9 mouse cellular contexts compared by ENCODE assay signal in the genomic region with DNA sequence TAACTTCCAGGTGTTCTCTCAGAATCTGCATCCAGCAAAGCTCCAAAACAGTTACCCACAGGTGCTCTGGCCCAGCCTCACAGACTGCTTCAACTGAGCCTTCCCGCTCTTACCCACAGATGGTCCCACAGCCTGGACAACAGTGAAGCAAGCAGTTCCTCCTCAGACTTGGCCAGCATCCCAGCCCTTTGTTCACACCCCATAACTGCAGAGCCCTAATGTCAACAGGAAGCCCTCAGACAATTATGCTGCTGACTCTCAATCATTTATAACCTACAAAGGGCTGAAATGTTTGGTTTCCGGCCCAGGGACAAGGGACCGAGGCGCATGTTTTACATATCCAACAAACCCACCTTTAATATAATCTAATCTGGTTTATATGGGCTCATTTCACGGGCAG. TPM values are rescaled to one million over a fixed set of nuclear protein-coding genes. Genes with fewer than 3 reads are reported as not detected.
A peak's percentile ranks its signal among the peaks of the same experiment; 100 is the strongest.
DNase-seq lines count a peak whose midpoint lies in the region; ATAC-seq lines count a peak whose summit lies in the region.
"Had no signal": no experiment of that assay in that cellular context is flagged by ENCODE, and none has a peak within 500 bp of the region (broad histone marks: within the 10 kb centered on the region; RNA-seq: fewer than 3 reads in every experiment).

No protein-coding gene starts in this region.

- ATAC-seq in liver, embryonic 12.5 days: no peak
- peak; percentile 57; the same call in 1 of the 2 replicates for ATAC-seq in forebrain, embryonic 15.5 days (replicated peaks)
- ATAC-seq in hematopoietic stem cell, adult 5-6 weeks (replicated peaks in 1 of 2; ENCODE audit: insufficient read depth in 1 of 2, low FRiP score in 2 of 2, low TSS enrichment in 1 of 2, low read depth in 1 of 2, poor library complexity in 2 of 2, severe bottlenecking in 2 of 2): peak; percentile 88 to 94
- peak; percentile 87 for ATAC-seq in megakaryocyte progenitor cell, adult 5-6 weeks (replicated peaks; ENCODE audit: poor library complexity)

- DNase-seq in liver: peak; percentile 34
- peak; percentile 67 for DNase-seq in adrenal gland, adult 8-10 months
- DNase-seq in layer of hippocampus, postnatal 10 days (ENCODE audit: low spot score in 2 of 2): peak; percentile 55 to 65
- no peak for DNase-seq in embryo, embryonic 11 days

- no peak overlapping the region for H3K9ac ChIP-seq in liver, embryonic 12.5 days
- H3K9ac ChIP-seq in forebrain, embryonic 15.5 days (replicated peaks): no peak overlapping the region

- H3K4me1 ChIP-seq in liver, embryonic 12.5 days: 0 out of 2 replicates have a peak, but pooled peaks cover 8% of the 10 kb centered on the region
- H3K4me1 ChIP-seq in forebrain, embryonic 15.5 days: no peaks in the 10 kb centered on the region

- WGBS in liver, embryonic 12.5 days (ENCODE audit: insufficient replicate concordance): 81% methylated on average over 5 of the region's 5 CpGs
- WGBS in forebrain, embryonic 15.5 days: 46% methylated on average over 5 of the region's 5 CpGs

- no peak overlapping the region for H3K4me3 ChIP-seq in liver, embryonic 12.5 days
- H3K4me3 ChIP-seq in forebrain, embryonic 15.5 days: no peak overlapping the region
- H3K4me3 ChIP-seq: myocyte had no signal

- no peak overlapping the region for H3K27ac ChIP-seq in liver, embryonic 12.5 days
- H3K27ac ChIP-seq in forebrain, embryonic 15.5 days (replicated peaks): no peak overlapping the region

- no peaks in the 10 kb centered on the region for H3K36me3 ChIP-seq in liver, embryonic 12.5 days
- no peaks in the 10 kb centered on the region for H3K36me3 ChIP-seq in forebrain, embryonic 15.5 days

- no peak overlapping the region for H3K4me2 ChIP-seq in liver, embryonic 12.5 days
- H3K4me2 ChIP-seq in forebrain, embryonic 15.5 days (replicated peaks): no peak overlapping the region

- no peaks in the 10 kb centered on the region for H3K27me3 ChIP-seq in liver, embryonic 12.5 days (replicated peaks)
- no peaks in the 10 kb centered on the region for H3K27me3 ChIP-seq in forebrain, embryonic 15.5 days

- H3K9me3 ChIP-seq in liver, embryonic 12.5 days (replicated peaks): no peaks in the 10 kb centered on the region
- H3K9me3 ChIP-seq in forebrain, embryonic 15.5 days: no peaks in the 10 kb centered on the region

RNA-seq across cellular contexts. Expression of a gene that starts 30.1 kb away (rescaled TPM):
- not detected in 2 replicates for polyA plus RNA-seq in liver, embryonic 12.5 days (2016; fragmentation: Nextera tagmentation; extraction: Ambion mirVana)
- under 1 TPM in 2 of 4 experiments, not detected in 2; 0.17 to 0.31 TPM for total RNA-seq in adrenal gland, adult 8-10 months (2022)
- not detected in 2 replicates for polyA plus RNA-seq in forebrain, embryonic 15.5 days (2015; fragmentation: Nextera tagmentation; extraction: Ambion mirVana)
- 0.20 and 1.1 TPM in 2 replicates for total RNA-seq in hematopoietic stem cell, adult 5-6 weeks (2017)
- total RNA-seq in layer of hippocampus, postnatal 10 days (2021): not detected
- total RNA-seq in megakaryocyte progenitor cell, adult 5-6 weeks (2015): 0.32 and 1.4 TPM in 2 replicates
- total RNA-seq in megakaryocyte progenitor cell, adult 5-6 weeks (2017): not detected in 2 replicates
- polyA plus RNA-seq: myocyte had no signal

RNA-seq across cellular contexts. Expression of a gene that starts 30.1 kb away (rescaled TPM):
- polyA plus RNA-seq in liver, embryonic 12.5 days (2016; fragmentation: Nextera tagmentation; extraction: Ambion mirVana): not detected in 2 replicates
- total RNA-seq in adrenal gland, adult 8-10 months (2022): under 1 TPM in 1 of 4 experiments, not detected in 3; 0.54 TPM
- not detected in 2 replicates for polyA plus RNA-seq in forebrain, embryonic 15.5 days (2015; fragmentation: Nextera tagmentation; extraction: Ambion mirVana)
- 1.1 TPM in 1 of 2 replicates, not detected in the other for total RNA-seq in hematopoietic stem cell, adult 5-6 weeks (2017)
- total RNA-seq in layer of hippocampus, postnatal 10 days (2021): not detected
- total RNA-seq in megakaryocyte progenitor cell, adult 5-6 weeks (2015): not detected in 2 replicates
- total RNA-seq in megakaryocyte progenitor cell, adult 5-6 weeks (2017): not detected in 2 replicates
- polyA plus RNA-seq: myocyte had no signal

RNA-seq across cellular contexts. Expression of a gene that starts 31.1 kb away (rescaled TPM):
- 0.06 TPM in 1 of 2 replicates, not detected in the other for polyA plus RNA-seq in liver, embryonic 12.5 days (2016; fragmentation: Nextera tagmentation; extraction: Ambion mirVana)
- under 1 TPM in 3 of 4 experiments, not detected in 1; 0.10 to 0.65 (median 0.22) TPM for total RNA-seq in adrenal gland, adult 8-10 months (2022)
- polyA plus RNA-seq in forebrain, embryonic 15.5 days (2015; fragmentation: Nextera tagmentation; extraction: Ambion mirVana): not detected in 2 replicates
- total RNA-seq in hematopoietic stem cell, adult 5-6 weeks (2017): 17.0 and 22.4 TPM in 2 replicates
- total RNA-seq in layer of hippocampus, postnatal 10 days (2021): not detected
- 3.1 and 6.7 TPM in 2 replicates for total RNA-seq in megakaryocyte progenitor cell, adult 5-6 weeks (2015)
- 4.8 and 9.2 TPM in 2 replicates for total RNA-seq in megakaryocyte progenitor cell, adult 5-6 weeks (2017)
- polyA plus RNA-seq: myocyte had no signal

RNA-seq across cellular contexts. Expression of a gene that starts 34.7 kb away (rescaled TPM):
- polyA plus RNA-seq in liver, embryonic 12.5 days (2016; fragmentation: Nextera tagmentation; extraction: Ambion mirVana): 6.3 and 6.4 TPM in 2 replicates
- total RNA-seq in adrenal gland, adult 8-10 months (2022): 1 to 10 TPM in 1 of 4 experiments, under 1 TPM in 2, not detected in 1; 0.35 to 1.0 (median 0.59) TPM
- 0.46 and 0.60 TPM in 2 replicates for polyA plus RNA-seq in forebrain, embryonic 15.5 days (2015; fragmentation: Nextera tagmentation; extraction: Ambion mirVana)
- total RNA-seq in hematopoietic stem cell, adult 5-6 weeks (2017): 109 and 150 TPM in 2 replicates
- total RNA-seq in layer of hippocampus, postnatal 10 days (2021): 1 to 10 TPM; 1.6 to 1.7 TPM
- total RNA-seq in megakaryocyte progenitor cell, adult 5-6 weeks (2015): 237 and 280 TPM in 2 replicates
- total RNA-seq in megakaryocyte progenitor cell, adult 5-6 weeks (2017): 243 and 287 TPM in 2 replicates
- polyA plus RNA-seq: myocyte had no signal
